Mouse (Mus musculus) stomach, postnatal 0 days (tissue): ENCODE measurements around the gene Egln2.

Source experiments
- CTCF ChIP-seq: IDR thresholded peaks from 2 replicates; pipeline ENCODE4 v1.5.1; 2016; ENCODE audit warnings: antibody characterized with exemption, low read depth, mild to moderate bottlenecking, moderate library complexity
- EP300 ChIP-seq: optimal IDR thresholded peaks from 2 replicates; pipeline ENCODE3; 2016; ENCODE audit warnings: antibody characterized with exemption

DNA sequence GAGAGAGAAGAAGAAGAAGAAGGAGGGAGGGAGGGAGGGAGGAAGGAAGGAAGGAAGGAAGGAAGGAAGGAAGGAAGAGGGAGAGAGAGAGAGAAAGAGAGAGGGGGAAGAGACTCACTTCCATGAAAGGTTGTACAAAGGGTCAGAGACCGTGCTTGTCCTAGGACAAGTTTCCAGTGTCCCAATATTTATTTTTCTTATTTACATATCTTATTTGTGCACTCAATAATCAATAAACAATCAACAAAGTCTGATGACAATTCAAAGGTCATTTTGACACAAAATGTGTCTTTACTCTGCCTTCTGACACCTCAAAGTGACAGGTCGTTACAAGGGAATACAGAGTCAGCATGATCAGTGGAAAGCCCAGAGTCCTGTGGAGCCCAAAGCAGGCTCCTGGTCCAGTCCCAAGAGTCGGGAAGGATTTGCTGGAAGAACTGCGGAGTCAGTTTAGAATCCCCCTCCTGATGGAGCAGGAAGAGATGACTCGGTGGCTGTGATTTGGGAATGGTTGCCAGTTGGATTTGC is 42.2 kb downstream of the Egln2 start:
- TF ChIP-seq EP300 (no peak), CTCF (no peak)
